Mouse (Mus musculus) cerebellum, adult 9-10 months (tissue): ENCODE results near the gene Zfp184.
"Not testable (repeated sequence)": the region's sequence is repeated elsewhere in the genome, so short reads cannot be mapped to it uniquely, and the experiment has no call there.

Source experiments
- DNase-seq: peaks from one replicate; pipeline ENCODE4 v3.0.0; 2022

The Zfp184 gene

DNA sequence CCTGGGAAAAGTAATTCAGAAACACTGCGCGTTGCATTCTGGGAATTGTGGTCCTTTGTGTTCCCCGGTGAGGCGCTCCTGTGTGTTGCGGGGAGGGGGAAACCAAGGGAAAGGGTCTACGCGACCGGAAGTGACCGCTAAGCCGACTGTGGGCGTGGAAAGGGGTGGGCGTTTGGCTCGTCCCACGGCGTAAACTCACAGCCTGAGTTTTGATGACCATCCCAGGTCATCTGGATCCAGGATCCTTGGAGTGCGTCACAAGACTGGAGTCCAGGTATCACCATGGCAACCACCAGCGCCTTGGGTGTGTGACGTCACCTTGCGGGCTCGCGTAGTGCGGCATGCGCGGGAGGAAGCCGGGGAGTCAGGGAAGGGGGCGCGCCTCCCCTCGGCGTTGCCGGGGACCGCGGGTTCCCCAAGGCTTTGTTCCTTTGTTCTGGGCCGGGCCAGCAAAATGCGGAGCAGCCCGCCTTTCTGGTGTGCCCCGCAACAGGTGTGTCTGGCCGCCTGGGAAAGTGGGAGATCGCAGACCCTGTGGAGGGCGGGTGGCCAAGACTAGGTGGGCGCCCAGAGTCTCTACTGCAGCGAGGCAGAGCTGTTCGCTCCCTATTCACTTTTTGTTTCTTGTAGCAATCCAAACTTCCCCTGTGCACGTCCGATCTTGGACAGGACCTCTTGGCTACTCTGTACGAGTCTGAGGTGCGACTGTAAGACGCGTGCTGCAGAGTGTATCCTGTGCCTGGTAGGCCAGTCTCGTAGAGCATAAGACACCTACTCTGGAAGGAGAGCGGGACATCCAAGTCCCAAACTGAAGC, at the start of gene Zfp184:
TSS of gene Zfp184 (plus strand) at position 169 of the 815 bp plus-strand sequence.
- DNase-seq = peak; percentile 95

DNA sequence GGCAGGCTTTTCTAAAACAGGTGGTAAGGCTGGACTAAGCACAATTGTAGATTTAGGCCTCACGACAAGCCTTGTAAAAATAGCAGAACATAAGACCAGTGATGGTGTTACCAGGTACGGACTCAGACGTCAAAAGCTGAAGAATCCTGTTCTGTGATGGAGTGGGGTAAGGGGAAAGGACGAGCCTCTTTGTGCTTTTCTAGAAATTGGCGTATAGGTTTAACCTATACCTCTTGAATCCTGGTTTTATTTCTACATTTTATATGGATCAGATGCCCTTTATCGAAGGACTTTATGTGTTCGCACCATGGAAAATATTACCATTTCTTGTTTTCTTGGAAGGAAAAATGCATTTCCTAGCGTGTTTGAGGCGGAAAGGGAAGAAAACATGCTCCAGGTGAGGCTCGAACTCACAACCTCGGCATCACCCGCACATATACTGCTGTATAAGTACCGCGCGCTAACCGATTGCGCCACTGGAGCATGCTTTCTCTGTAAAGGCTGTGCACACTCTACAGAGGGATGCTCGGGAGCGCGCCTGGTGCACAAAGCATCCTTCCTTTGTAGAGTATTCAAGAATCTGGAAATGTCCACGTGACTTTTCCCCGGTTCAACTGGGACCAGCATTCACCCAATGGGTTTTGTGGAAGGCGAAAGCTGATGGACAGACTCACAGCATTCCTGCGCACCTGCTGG, 48.2 kb upstream of the Zfp184 start:
- DNase-seq = peak; percentile 31

DNA sequence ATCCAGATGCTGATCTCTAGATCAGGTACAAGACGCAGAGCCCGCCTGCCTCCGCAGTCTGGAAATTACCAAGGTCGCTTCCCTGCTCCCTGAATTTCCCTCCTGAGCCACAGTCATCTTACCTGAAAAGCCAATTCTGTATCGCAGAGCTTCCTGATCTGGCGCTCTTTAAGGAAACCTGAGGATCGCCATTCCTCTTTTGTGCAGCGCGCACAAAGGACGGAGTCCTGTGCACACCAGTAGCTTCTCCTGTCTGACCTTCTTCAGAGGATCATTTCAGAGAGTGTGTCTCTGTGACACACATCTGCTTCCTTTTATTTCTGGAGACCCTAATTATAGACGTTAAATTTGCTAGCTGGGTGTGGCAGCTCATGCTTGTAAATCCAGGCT, 47.7 kb upstream of the Zfp184 start:
- no peak for DNase-seq

DNA sequence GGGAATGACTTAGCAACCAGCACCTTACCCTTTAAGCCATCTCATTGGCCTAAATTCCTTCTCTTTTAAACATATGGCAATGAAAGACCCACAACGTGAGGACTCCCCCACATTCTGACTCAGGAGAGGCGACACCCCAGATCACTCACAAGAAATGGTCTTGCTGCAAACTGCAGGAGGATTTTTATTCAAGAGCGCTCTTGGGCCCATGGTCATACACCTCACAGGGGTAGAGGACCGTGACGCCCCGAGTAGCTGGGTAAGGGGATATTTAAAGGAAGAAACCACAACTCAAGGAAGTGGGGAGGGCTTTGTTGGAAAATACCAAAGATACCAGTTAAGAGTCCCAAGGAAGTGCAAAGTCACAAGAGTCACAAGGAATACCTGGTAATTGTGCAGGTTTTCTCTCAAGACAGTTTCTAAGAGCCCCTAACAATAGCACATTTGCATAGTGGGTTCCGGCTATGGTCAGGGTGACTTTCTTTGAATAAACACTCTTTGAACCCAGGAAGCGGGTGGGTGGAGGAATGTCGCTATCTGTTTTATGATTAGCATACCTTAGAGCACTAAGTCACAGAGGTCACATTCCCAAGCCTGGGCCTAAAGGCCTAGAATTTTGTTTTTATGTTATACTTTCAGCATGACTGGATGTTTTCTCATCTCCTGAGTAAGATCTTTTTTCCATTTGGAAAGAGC, 43.9 kb upstream of the Zfp184 start:
- DNase-seq = not testable (repeated sequence)

DNA sequence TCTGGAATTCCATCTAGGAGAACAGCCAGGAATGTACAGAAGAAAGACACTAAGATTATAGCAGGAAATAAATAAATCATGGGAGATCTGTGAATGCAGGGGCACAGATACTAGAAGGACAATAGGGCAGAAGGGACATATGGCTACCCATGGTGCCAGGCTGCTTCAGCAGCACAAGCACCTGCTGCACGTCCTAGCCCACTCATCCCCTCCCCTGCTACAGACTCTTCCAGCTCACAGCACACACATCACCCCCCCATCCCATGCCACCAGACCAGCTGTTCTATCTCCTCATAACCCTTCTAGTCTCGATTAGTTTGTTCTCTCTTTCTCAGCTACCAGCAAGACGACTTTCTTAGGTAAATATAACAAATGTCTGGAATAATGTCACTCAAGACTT, 41.4 kb upstream of the Zfp184 start:
- no peak for DNase-seq

DNA sequence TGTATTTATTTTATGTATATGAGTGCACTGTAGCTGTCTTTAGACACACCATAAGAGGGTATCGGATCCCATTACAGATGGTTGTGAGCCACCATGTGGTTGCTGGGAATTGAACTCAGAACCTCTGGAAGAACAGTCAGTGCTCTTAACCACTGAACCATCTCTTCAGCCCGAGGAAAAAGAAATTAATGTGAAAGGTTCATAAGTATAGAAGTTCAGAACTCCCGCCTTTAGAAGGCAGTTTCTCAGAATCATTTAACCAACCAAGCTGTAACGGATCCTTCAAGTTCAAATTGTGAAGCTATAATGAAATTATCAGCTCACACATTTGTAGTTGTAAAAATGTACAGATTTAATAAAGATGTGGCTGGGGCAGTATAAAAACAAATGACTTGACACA, 40.8 kb upstream of the Zfp184 start:
- DNase-seq = not testable (repeated sequence)

DNA sequence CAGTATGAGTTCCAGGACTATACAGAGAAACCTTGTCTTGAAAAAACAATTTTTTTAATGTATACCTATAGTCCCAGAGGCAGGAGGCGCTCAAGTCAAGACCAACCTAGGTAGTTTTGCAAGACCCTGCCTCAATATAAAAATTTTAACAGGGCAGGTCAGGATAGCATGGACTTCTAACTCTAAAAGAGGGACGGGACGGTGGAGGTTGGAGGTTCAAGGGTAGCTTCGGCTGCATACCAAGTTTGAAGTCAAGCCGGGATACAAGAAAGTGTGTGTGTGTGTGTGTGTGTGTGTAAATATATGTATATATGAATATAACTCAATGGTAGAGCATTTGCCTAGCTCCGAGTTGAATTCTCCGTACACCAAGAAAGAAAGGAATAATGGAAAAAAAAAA, 38.6 kb upstream of the Zfp184 start:
- DNase-seq = no peak

DNA sequence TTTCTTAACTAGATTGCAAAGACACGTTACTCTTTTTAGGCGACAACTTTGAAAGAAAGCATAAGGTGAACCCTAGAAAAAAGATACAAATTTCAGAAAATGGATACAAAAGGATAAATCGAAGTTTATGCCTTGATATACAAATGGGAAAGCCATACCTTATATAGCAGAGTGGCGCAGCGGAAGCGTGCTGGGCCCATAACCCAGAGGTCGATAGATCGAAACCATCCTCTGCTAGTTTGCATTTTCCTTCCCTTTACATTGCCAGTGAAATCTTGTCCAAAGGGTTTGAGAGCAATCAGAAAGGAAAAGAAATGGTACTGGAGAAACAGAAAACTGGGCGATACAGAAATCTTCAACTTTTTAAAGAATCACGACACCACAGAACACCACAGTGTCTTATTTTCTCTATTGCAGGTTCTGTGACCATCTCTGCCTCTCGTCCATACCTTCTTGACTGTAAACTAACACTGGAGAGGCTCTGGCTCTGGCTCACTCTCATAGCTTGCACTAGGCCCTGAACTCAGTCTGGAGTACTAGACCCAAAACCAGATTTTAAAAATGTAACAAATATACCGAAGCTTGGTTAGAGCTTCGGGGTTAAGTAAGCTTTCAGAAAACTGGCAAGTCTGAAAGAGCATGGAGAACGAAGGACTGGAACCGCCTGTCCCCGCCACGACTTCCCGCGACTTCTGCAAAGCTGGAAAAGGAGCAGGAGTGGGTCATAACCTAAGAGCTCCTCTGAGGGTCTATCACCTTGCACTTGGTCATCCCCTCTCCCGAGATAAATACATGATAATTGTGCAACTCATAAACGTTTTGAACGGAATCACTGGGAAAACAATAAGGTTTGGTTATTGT, 37.7 kb upstream of the Zfp184 start:
- DNase-seq = no peak

DNA sequence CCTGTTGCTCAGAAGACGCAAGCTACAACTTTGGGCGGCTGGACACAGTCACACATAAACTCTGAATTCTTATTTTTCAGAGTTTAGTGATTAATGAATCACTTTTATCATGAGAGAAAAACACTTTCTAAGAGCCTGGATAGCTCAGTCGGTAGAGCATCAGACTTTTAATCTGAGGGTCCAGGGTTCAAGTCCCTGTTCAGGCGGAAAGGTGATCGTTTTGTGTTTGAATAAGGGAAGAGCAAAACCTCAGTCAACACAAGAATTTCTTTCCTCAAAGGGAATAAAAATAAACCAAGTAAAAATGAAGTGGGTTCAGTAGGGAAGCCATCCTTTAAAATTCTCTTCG, 37.1 kb upstream of the Zfp184 start:
- not testable (repeated sequence) for DNase-seq

DNA sequence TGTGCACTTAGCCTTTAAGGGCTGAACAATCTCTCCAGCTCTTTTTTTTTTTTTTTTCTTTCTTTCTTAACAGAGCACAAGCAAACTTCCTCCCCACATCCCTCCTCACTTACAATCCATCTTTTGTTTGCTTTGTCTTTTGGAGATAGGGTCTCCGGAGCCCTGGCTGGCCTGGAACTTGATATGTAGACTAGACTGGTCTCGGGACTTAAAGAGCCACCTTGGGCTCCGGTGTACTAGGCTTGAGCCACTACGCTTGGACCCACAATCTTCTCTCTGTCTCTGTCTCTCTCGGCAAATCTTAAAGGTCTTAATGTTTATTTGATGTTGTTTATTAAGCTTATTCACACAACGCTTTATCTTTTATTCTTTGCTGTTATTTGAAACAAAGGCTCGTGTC, 34.2 kb upstream of the Zfp184 start:
- no peak for DNase-seq

DNA sequence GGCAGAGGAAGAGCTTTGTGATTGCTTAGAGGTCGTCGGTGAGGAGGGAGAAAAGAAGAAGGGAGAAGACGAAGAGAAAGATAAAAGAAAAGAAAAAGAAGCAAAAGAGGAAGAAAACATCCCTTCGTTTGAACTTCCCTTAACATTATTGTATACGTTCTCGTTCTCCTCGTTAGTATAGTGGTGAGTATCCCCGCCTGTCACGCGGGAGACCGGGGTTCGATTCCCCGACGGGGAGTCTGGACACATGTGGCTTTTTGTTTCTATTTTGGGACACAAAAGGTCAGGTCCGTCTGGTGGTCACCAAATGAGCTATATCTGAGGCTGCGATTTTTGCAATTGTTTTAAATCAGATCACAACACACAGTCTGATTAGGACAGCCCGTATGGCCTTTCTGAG, 33.7 kb upstream of the Zfp184 start:
- DNase-seq = no peak

DNA sequence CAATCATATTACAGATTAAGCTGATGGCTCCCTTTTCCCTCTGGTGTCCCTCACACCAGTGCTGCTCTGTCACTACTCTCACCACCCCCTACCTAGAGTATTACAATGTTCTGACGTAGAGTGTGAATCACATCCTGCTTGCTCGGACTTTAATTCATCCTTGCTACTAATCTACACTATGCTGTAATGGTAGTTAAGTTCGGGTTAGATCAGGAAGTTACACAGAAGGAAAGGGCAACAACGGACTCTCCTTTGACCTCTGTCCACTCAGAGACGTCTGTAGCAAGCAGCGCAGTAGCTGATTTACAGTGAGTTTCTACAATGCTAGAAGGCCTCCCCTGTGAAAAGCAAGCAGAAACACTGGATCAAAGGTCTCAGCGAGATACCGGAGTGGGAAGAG, 31.0 kb upstream of the Zfp184 start:
- DNase-seq = no peak

DNA sequence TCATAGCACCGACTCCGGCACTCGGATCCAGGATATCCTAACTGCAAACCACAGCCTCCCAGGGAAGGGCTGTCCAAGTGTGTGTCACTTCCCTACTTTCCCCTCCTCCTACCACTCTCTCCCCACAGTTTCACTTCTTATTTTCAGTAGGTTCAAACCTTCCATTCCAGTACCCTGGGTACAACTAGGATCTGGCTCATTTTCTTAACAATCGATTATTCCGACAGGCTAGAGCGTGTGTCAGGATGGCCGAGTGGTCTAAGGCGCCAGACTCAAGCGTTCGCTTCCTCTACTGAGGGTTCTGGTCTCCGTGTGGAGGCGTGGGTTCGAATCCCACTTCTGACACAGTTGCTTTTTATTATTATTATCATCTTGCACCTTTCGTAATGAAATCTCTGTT, 30.3 kb upstream of the Zfp184 start:
- no peak for DNase-seq

DNA sequence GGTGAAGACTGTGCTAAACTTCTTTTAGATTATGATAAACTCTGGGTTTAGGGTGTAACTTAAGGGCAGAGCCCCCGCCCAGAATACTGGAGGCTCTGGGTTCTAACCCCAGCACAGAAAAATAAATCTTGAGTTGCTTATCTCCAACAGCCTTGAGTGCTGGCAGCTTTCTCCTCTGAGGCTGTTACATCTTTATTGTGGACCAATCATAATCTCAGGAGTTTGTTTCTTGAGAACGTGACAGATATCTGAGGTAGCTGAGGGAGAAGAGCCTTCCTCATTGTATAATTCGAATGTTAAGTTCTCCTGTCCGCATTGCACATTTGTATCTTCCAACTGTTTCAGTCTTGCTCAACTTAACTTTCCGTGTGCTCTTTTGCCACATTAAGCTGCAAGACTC, 29.4 kb upstream of the Zfp184 start:
- no peak for DNase-seq

DNA sequence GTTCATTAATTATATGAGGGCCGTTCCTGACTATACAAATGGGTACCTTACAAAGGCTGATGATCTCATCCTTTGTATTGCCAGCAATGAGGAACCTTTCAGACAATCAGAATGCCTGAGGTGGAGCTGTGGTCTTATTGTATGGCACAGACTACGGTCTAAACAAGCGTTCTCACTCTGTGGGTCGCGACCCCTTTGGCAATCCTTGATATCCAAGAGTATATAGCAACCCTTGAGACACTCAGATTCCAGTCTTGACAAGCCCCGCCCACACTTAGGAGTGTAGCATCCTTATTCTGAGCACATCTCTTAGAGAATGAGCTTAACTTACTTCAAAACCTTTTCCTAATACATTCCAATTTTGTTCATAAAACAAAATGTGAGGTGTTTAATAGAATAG, 28.8 kb upstream of the Zfp184 start:
- no peak for DNase-seq

DNA sequence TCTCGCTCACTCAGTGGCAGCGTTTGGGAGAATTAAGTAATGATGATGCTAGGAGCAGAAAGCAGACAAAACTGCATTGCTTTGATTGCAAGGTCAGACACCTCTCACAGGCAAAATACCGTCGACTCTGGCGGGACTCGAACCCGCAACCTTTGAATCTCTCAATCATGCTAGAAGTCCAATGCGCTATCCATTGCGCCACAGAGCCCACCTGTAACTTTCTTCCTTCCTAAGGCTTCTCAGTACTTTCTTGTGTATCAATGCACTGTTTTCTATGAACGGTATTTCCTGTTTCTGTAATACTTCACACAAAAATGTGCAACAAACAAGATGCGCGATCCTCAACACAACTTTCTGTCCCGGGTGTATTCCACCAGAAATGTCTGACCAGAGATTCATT, 27.9 kb upstream of the Zfp184 start:
- no peak for DNase-seq

DNA sequence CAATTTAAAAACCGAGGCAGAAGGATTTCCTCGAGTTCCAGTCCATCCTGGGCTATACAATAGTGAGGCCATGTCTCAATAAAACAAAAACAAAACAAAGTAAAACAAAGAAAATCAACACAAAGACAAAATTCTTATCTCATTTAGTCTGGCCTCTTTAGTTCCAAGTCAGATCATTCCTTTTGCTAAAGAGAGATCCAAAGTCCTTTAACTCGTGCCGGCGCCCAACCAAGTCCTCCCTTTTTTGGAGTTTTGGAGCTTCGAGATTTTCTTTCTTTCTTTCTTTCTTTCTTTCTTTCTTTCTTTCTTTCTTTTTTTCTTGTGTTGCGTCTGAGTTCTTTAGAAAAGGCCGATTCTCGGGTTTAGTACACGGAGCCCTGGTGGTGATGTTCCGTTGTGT, 27.4 kb upstream of the Zfp184 start:
- DNase-seq = no peak

DNA sequence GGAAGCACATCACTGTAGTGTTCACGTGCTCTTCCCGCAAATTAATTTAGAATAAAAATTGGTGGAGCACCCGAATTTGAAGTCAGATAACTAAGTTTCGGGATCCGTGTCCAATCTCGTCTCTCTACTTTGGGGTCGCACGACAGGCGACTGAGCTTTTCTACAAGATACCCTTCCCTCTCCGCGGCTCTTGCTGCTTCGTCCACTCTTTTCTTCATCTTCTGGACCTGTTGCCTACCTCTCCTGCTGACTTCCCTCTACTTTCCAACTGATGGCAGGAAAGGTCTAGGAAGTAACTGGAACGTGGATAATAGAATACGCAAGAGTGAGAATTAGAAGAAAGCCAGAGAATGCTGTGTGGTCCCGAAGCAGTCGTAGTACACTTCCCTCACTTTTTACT, 26.9 kb upstream of the Zfp184 start:
- DNase-seq = no peak

DNA sequence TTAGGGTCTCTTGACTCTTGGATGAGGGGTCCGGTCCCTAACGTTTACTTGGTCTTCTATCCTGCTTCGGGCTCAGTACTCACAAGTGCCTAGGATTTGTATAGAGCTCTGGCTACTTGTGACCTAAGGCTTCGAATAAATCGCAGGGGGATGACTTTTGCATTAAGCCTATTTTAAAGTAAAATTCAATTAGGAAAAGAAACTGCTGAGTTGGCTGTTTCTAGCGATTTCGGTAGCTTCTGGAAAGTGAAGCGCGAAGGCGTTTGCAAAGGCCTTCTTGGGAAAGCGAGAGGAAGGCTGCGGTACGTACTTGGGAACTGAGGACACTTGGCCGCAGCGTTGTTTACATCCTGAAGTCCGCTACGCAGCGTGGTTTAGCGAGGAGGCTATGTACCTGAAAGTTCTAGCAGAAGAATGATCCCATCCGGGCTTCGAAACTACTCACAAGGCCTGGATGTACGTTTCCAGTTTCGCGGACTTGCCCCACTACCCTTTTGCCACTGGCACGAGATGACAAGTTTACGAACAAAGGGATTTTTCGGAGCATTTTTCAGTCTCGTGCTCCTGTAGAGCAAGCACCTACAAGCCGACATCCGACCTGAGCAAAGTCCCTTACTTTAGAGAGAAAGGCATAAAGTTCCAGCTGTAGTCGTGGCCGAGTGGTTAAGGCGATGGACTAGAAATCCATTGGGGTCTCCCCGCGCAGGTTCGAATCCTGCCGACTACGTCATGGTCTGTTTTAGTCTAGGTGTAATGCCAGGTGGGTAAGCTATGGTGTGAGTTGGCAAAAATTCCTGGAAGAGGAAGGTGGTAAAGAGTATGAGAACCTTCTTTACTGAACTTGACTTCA, 26.1 kb upstream of the Zfp184 start:
- DNase-seq = no peak

DNA sequence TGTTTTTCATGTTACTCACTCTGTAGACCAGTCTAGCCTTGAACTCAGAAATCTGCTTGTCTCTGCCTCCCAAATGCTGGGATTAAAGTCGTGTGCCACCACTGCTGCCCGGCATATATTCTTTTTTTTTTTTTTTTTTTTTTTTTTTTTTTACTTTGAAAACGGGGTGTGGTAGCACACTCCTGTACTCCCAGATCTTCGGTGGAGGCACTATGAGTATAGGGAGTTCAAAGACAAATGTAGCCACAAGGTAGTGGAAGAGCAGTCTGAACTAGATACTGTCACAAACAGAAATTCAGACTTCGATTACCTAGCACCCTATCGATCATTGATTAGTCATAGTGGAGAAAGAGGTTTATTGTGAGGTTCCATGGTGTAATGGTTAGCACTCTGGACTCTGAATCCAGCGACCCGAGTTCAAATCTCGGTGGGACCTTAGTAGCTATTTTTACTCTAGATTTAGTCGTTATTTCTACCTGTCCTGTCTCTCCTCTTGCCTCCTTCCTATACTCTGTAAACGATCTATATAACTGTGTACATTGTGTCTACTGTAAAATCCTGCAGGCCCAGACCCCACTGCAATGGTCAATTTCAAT, 25.0 kb upstream of the Zfp184 start:
- DNase-seq = no peak

DNA sequence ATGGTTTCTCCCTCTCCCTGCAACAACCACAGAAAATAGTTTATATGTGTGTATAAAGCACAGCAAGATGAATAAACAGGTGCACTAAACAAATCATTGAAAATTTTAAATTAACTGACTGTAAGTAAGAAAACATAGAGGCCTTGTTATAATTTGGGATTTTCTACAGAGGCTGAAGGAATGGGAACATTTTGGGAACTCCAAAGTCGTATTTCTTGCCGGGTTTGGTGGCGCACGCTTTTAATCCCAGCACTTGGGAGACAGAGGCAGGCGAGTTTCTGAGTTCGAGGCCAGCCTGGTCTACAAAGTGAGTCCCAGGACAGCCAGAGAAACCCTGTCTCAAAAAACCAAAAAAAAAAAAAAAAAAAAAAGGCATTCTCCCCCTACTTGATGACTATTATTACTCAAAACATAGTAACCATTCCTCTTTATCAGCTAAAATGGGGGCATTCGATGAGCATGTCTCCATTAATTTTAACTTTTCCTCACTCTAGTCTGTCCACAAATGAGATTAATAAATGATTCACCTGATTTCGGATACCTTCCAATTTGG, 24.1 kb upstream of the Zfp184 start:
- DNase-seq = no peak
